Mouse (Mus musculus): ENCODE measurements around the gene Ugt1a9. TPM values are rescaled to one million over a fixed set of nuclear protein-coding genes. Genes with fewer than 3 reads are reported as not detected.

The Ugt1a9 gene
- total RNA-seq, 1 experiment = not detected

DNA sequence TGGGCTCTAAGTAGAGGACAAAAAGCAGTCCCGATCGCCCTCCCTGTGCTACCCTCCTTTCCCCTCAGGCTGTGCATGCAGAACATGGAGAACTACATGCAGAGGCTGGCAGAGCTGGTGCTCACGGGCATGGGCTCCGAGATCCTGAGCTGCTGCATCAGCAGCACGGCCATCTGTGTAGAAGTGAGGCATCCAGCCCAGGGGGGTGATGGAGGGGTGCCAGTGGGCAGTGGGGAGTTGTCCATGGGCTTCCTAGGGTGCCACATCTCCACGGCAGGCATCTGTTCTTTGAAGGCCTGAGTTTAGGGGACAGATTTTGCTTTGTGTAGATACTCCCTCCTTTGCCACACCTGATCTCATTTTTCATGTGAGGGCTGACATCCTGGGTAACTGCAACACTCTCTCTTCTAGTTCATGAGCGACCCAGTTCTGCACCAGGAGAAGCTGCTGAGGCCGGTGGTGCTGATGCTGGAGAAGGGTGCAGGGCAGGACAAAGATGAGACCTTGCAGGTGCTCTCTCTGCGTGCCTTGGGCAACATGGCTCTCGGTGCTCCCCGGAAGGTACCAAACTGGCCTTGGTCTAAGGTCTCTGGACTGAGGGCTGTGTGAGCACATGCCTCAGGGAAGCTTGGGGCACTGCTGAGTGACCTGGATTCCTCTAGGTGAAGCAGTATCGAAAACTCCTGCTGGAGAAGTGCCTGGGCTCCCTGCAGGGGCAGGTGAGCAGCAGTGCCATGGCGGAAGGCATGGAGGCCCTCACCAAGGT is 185.6 kb downstream of the Ugt1a9 start:
- TF ChIP-seq HCFC1 (IDR thresholded peaks at IDR 0.05; ENCODE audit: borderline replicate concordance, insufficient read depth, low read length) (no peak), CHD2 (IDR thresholded peaks at IDR 0.05; ENCODE audit: low read depth, low read length) (no peak), ZNF384 (IDR thresholded peaks at IDR 0.05; ENCODE audit: low read depth, low read length) (no peak), MAFK (IDR thresholded peaks at IDR 0.05; ENCODE audit: insufficient read depth, low read depth, low read length) (no peak), ZC3H11A (IDR thresholded peaks at IDR 0.05; ENCODE audit: borderline replicate concordance, low read depth, low read length) (no peak)
- Histone ChIP-seq H3K9me3 (ENCODE audit: control insufficient read depth, insufficient read depth, low read depth, low read length) (no peaks in the 10 kb centered on the region), H3K4me3 (ENCODE audit: insufficient read depth in 1 of 2, low read depth in 1 of 2, low read length in 2 of 2, poor library complexity in 1 of 2, severe bottlenecking in 1 of 2) (no peak overlapping the region), H3K36me3 (ENCODE audit: control insufficient read depth, insufficient read depth, low read length, poor library complexity, severe bottlenecking) (peaks cover 3% of the 10 kb centered on the region; the same call in 1 of the 2 replicates), H3K4me1 (ENCODE audit: control insufficient read depth in 2 of 2, insufficient read depth in 2 of 2, low read length in 2 of 2, poor library complexity in 1 of 2) (no peaks in the 10 kb centered on the region), H3K27ac (ENCODE audit: insufficient read depth, low read depth, low read length, poor library complexity, severe bottlenecking) (no peak overlapping the region; the same call in 1 of the 2 replicates), H3K9ac (ENCODE audit: insufficient read depth, low read depth, low read length, poor library complexity, severe bottlenecking) (no peak overlapping the region)
- in situ Hi-C loops (cut with MboI; ENCODE audit: low sequenced_read_pairs in 2 of 2, unreplicated experiment in 2 of 2) = no loop called here
- DNase-seq (ENCODE audit: low read depth, low spot score) = no peak

DNA sequence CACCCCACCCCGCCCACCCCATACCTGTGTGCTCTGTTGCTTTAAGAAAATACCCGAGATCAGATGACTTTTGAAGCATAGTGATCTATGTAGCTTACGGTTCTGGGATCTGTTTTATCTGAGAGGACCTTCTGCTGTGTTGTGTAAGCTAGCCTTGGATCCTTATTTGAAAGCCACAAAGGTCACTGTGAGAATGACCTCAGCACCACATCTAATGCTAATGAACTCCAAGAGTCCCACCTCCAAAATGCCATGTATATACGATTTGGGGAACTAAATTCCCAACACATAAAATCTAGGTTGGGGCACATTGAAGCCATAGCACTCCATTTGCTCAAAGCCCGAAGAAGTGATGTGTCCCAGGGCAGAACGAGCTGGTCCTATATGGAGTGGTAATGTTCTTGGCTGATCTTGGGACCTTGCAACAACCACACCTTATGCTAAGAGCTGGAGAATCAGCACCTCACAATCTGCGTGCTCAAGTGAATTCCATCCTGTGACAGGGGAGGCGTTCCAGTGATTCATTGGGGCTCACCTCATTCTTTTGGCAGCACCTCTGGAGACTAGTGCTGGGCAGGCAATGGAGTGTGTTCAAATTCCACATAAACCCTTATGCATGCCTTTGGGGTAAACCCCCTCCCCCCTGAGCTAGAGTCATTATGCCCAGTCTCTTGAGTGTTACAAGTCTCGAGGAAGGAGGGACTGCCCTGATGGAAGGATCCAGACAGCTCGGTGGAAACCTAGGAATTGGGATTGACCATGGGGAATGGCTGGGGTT is 186.5 kb downstream of the Ugt1a9 start:
- Histone ChIP-seq H3K4me1 (ENCODE audit: control insufficient read depth in 2 of 2, insufficient read depth in 2 of 2, low read length in 2 of 2, poor library complexity in 1 of 2) (no peaks in the 10 kb centered on the region), H3K9ac (ENCODE audit: insufficient read depth, low read depth, low read length, poor library complexity, severe bottlenecking) (no peak overlapping the region), H3K4me3 (ENCODE audit: insufficient read depth in 1 of 2, low read depth in 1 of 2, low read length in 2 of 2, poor library complexity in 1 of 2, severe bottlenecking in 1 of 2) (no peak overlapping the region), H3K9me3 (ENCODE audit: control insufficient read depth, insufficient read depth, low read depth, low read length) (no peaks in the 10 kb centered on the region), H3K36me3 (ENCODE audit: control insufficient read depth, insufficient read depth, low read length, poor library complexity, severe bottlenecking) (peaks cover 6% of the 10 kb centered on the region; the same call in 1 of the 2 replicates), H3K27ac (ENCODE audit: insufficient read depth, low read depth, low read length, poor library complexity, severe bottlenecking) (no peak overlapping the region)
- TF ChIP-seq MAFK (IDR thresholded peaks at IDR 0.05; ENCODE audit: insufficient read depth, low read depth, low read length) = no peak
- DNase-seq (ENCODE audit: low read depth, low spot score) = no peak
- in situ Hi-C loops (cut with MboI; ENCODE audit: low sequenced_read_pairs in 2 of 2, unreplicated experiment in 2 of 2) = no loop called here

GRCm38 (mm10) chr1:88257681-88258080 is 187.1 kb downstream of the Ugt1a9 start:
- DNase-seq (ENCODE audit: low read depth, low spot score) = no peak
- peaks cover 2% of the 10 kb centered on the region in 2 experiments; a peak in 1 of 4 replicates for H3K4me1 ChIP-seq (ENCODE audit: control insufficient read depth in 2 of 2, insufficient read depth in 2 of 2, low read length in 2 of 2, poor library complexity in 1 of 2)
- H3K36me3 ChIP-seq (ENCODE audit: control insufficient read depth, insufficient read depth, low read length, poor library complexity, severe bottlenecking) = peaks cover 8% of the 10 kb centered on the region
- in situ Hi-C loops (cut with MboI; ENCODE audit: low sequenced_read_pairs in 2 of 2, unreplicated experiment in 2 of 2) = no loop called here
- H3K9me3 ChIP-seq (ENCODE audit: control insufficient read depth, insufficient read depth, low read depth, low read length) = no peaks in the 10 kb centered on the region
- H3K9ac ChIP-seq (ENCODE audit: insufficient read depth, low read depth, low read length, poor library complexity, severe bottlenecking) = no peak overlapping the region
- H3K4me3 ChIP-seq (ENCODE audit: insufficient read depth in 1 of 2, low read depth in 1 of 2, low read length in 2 of 2, poor library complexity in 1 of 2, severe bottlenecking in 1 of 2) = no peak overlapping the region
- no peak for TF ChIP-seq ZC3H11A (IDR thresholded peaks at IDR 0.05; ENCODE audit: borderline replicate concordance, low read depth, low read length)
- no peak for TF ChIP-seq CHD2 (IDR thresholded peaks at IDR 0.05; ENCODE audit: low read depth, low read length)
- no peak for TF ChIP-seq ZNF384 (IDR thresholded peaks at IDR 0.05; ENCODE audit: low read depth, low read length)
- TF ChIP-seq HCFC1 (IDR thresholded peaks at IDR 0.05; ENCODE audit: borderline replicate concordance, insufficient read depth, low read length) = no peak
- TF ChIP-seq MAFK (IDR thresholded peaks at IDR 0.05; ENCODE audit: insufficient read depth, low read depth, low read length) = no peak
- no peak overlapping the region for H3K27ac ChIP-seq (ENCODE audit: insufficient read depth, low read depth, low read length, poor library complexity, severe bottlenecking)

DNA sequence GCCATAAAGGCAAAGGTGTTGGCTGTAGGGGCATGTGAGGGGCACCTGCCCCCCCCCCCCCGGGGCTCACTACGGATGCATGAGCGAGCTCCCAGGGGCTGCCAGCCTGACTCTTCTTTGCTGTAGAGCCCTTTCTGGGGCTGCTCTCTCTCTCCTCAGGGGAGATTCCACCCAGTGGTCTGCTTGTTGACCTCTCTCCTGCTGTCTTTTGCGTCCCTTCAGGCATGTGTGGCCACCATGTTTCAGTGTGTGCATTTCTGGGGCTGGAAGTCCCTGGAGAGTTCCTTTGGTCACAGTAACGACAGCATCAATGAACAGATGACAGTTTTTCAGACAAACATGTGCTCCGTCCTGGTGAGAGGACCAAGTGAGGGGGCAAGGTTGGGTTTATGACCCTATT is 187.8 kb downstream of the Ugt1a9 start:
- peaks cover 3 to 4% of the 10 kb centered on the region in 2 experiments; a peak in 2 of 4 replicates for H3K4me1 ChIP-seq (ENCODE audit: control insufficient read depth in 2 of 2, insufficient read depth in 2 of 2, low read length in 2 of 2, poor library complexity in 1 of 2)
- no peak overlapping the region for H3K27ac ChIP-seq (ENCODE audit: insufficient read depth, low read depth, low read length, poor library complexity, severe bottlenecking)
- DNase-seq (ENCODE audit: low read depth, low spot score) = no peak
- TF ChIP-seq ZNF384 (IDR thresholded peaks at IDR 0.05; ENCODE audit: low read depth, low read length) = no peak
- no peak overlapping the region for H3K9ac ChIP-seq (ENCODE audit: insufficient read depth, low read depth, low read length, poor library complexity, severe bottlenecking)
- in situ Hi-C loops (cut with MboI; ENCODE audit: low sequenced_read_pairs in 2 of 2, unreplicated experiment in 2 of 2) = no loop called here
- no peaks in the 10 kb centered on the region for H3K9me3 ChIP-seq (ENCODE audit: control insufficient read depth, insufficient read depth, low read depth, low read length)
- peaks cover 14% of the 10 kb centered on the region for H3K36me3 ChIP-seq (ENCODE audit: control insufficient read depth, insufficient read depth, low read length, poor library complexity, severe bottlenecking)
- H3K4me3 ChIP-seq (ENCODE audit: insufficient read depth in 1 of 2, low read depth in 1 of 2, low read length in 2 of 2, poor library complexity in 1 of 2, severe bottlenecking in 1 of 2) = no peak overlapping the region
